Mouse (Mus musculus) gastrocnemius, postnatal 36 days (tissue): ENCODE results near the gene Hsp90ab1. TPM values are rescaled to one million over a fixed set of nuclear protein-coding genes. Genes with fewer than 3 reads are reported as not detected.

Experiments
- DNase-seq, 2 experiments: peaks; one replicate each; pipeline ENCODE4 v3.0.0; 2022
- intact Hi-C: fragments of 180-260 bp; cut with DNase I; formaldehyde crosslinking; loops from one replicate; pipeline ENCODE4 v1.15.1; 2025
- total RNA-seq, 2 experiments: library from RNA; stranded (reverse); gene quantifications; 2 replicates each; pipeline ENCODE4 v1.2.3; 2021

The Hsp90ab1 gene
- total RNA-seq, 2 experiments from 2014 or later, result 866 to 924 TPM

DNA sequence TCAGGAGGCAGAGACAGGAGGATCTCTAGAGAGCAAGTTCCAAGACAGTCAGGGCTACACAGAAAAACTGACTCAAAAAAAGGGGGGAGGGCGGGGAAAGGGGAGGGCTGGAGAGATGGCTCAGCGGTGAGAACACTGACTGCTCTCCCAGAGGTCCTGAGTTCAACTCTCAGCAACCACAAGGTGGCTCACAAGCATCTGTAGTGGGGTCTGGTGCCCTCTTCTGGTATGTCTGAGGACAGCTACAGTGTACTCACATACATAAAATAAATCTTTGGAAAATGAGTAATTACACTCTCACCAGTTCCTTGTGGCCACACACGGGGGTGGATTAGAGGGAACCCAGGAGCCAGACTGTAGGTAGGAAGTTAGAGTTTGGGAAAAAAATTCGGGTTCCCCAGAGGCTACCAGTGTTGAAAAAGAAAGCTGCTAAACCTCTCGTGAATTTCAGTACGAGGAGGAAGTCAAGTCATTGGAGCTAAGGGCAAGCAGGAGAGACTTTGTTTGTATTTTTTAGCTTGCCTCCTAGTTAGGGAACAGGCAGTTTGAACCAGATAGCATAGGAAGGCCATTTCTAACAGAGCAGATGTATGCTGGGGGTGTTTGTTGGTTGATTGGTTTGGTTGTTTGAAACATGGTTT lies 9.8 kb upstream of the Hsp90ab1 start:
- DNase-seq, result no peak
- intact Hi-C loops, result loop anchor here (2.0 to 5.0 kb wide), 2 partner anchors 60 to 134 kb away; no protein-coding TSS in a partner anchor

DNA sequence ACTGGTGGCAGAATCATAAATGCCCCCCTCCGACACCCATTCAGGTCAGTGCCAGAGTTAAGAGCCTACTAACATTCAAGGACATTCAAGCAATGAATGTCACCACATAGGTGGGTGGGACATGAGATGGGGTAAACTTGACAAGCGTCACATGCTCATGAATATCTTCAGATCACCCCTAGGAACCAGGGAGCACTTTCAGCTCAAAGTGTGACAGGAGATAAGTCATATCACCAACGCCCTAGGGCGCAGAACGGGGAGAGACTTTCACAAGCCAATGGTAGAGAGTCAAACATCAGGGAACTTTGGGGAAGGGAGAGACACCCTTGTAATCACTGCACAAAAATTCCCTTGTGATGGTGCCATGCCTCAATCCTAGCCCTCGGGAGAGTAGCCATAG lies 9.1 kb upstream of the Hsp90ab1 start:
- no peak for DNase-seq
- intact Hi-C loops, result loop anchor here (2.0 to 5.0 kb wide), 2 partner anchors 61 to 135 kb away; no protein-coding TSS in a partner anchor

DNA sequence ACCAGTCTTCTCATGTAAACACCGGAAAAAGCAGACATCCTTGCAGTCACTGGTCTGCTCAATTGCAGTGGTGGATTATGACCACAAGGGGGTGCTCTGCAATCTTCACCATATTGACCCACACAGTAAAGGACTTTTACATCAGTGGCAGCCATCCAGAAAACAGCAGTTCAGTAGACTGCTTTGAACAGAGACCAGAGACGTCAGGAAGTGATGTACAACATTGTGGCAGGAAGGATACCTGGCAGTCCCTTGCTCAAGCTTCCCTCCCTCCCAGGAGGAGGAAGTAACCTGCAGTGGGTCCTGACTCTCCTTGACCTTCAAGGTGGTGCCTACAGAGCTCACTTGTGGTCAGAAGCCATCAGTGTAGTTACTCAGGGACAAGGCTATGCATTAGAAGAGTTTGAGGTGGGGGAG lies 8.5 kb upstream of the Hsp90ab1 start:
- DNase-seq, result peak in 1 of 2 experiments; percentile 61
- intact Hi-C loops, result loop anchor here (5.0 kb wide), 1 partner anchor 136 kb away; no protein-coding TSS in a partner anchor

DNA sequence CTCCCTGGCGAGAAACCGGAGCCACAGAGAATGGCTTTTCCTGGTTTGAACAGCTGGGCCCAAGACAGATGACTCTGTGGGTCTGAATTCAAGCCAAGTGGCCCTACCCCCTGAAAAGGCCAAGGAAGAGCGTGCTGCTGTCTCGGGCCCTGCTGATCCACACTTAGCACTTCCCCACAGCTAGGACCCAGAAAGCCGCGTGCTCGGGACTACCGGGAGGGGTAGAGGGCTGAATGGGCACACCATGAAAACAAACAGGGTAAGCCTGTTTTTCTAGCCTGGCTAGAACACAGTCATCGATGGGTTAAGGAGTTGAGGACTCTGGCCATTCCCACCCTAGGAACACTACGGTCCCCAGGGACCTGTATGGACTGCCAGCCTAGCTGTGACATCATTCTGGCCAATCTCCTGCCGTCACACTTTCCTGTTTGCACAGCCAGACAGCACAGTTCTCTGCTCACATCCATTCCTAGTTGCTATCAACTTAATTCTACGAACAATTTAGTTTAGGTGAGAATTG lies 7.9 kb upstream of the Hsp90ab1 start:
- intact Hi-C loops, result loop anchor here (5.0 kb wide), 1 partner anchor 136 kb away; no protein-coding TSS in a partner anchor
- DNase-seq, result no peak

DNA sequence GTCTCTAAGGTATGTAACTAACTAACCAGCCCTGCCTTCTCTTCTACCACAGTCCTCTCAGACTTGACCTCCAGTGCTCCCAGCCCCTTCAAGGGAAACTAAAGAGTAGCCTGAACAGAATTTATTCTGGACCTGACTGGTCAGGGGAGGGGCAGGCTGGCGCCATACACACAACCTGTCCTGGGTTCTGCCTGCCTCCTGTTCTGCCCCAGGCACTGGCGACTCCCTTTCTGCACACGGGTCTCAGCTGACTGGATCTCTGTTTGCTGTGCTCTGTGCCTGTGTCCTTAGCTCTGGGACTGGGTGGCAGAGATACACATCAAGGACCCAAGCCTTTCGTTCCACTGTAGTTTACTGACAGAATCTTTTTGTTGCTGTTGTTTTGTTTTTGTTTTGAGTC lies 6.5 kb upstream of the Hsp90ab1 start:
- intact Hi-C loops, result no loop called here

DNA sequence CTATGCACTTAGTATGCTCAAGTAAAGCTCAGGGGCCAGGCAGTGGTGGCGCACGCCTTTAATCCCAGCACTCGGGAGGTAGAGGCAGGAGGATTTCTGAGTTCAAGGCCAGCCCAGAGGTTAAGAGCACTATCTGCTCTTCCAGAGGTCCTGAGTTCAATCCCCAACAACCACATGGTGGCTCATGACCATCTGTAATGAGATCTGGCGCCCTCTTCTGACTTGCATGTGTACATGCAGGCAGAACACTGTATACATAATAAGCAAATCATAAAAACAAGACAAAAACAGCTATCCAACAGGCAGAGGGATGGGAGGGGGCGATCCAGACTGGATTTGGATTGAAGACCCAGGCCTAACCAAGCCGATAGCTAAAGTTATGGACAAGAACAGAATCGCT lies 5.8 kb upstream of the Hsp90ab1 start:
- intact Hi-C loops, result no loop called here
- no peak for DNase-seq

More for the DNA sequence above, 6.5 kb upstream of the Hsp90ab1 start:
- DNase-seq, result no peak

DNA sequence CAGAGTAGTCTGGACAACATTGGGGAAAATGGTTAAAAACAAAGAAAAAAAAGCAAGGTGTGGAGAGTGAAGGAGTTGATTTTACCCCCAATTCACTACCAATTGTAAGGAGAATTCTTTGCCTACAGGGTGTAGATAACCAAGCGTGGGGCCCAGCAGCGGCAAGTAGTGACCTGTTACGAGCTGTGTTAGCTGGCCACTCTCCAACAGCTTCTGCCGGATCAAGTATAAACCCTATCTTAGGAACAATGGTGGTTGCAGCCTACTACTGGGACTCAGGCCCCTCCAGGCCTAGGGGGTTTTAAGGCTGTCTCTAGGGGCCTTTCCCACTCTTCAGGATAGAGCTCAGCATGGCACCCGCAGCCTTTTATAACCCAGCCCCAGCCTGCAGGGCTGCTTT lies 5.2 kb upstream of the Hsp90ab1 start:
- intact Hi-C loops, result no loop called here
- DNase-seq, result no peak

DNA sequence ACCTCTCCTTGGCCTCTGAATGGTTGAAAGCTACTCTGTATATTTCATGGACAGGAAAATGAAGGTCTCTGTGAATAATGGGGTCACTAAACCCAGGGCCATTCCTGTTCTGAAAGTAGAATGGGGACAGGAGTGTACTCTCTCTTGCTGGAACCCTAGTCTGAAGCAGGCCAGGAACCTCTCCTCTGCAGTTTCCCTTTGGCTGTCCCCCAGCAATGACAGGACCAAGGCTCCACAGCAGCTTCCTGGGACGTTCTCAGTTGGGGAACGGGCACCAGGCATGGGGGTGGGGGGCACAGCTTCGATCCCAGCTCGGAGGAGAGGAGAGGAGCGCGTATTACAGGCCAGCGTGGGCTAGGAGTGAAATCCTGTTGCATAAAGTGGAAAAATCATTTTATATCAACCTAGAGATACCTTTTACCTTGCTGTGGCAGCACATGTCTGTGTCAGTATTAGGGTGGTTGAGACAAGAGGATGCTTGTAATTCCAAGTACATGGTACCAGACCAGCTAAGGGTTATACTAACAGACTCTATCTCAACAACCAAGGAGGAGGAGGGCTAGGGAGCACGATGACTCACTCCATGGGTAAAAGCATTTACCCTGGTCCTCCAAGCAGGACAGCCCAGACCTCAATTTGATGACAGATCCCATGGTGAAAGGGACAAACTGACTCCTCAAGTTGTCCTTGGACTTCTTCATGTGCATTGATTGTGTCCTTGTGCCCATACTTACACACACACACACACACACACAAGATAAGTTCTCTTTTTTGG lies 2.2 kb upstream of the Hsp90ab1 start:
- no peak for DNase-seq
- intact Hi-C loops, result no loop called here

DNA sequence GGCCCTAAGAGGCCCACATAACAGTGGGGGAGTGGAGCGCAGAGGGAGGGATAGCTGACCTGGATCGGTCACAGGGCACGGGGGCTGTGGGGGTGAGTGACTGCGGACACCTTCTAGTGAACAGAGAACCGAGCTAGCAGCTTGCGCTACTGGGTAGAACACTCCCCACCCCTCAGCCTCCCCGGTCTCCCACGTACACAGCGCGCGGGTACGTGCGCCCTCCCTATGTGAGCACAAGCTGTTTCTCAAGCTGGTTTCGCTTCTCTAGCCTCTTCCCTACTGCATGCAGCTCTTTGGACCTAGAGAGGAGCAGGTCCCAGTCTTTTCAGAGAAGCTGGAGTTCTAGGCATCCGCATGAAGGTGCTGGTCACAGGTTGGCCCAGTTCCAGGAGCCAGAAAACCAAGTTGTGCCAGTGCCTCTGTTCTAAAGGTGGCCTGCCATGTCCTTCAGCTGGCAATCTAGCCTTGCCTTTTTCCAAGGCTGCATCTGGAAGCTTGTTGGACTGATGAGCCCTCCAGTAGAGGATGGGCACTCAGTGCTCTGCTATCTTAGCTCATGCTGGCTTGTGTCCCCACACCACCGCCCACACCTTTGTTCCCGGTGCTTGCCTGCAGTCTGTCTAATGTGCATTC lies 1.2 kb upstream of the Hsp90ab1 start:
- intact Hi-C loops, result no loop called here
- peak; percentile 47 to 70 for DNase-seq

DNA sequence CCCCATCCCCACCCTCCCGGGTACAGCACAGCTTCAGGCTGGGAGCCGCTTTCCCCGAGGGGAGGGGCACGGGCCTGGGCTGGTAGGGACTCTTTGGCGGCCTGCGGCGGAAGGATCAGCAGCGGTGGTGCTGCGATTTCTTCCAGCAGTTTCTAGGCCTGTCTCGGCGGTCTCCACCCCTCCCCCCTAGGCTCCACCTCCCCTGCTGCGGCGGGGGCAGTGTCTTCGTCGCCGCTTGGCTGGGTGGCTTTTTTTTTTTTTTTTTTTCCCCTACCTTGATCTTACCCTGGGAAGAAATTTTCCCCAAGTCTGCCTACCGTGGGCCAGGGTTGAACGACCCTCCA lies 681 bp upstream of the Hsp90ab1 start:
- peak; percentile 96 to 98 for DNase-seq
- intact Hi-C loops, result no loop called here

DNA sequence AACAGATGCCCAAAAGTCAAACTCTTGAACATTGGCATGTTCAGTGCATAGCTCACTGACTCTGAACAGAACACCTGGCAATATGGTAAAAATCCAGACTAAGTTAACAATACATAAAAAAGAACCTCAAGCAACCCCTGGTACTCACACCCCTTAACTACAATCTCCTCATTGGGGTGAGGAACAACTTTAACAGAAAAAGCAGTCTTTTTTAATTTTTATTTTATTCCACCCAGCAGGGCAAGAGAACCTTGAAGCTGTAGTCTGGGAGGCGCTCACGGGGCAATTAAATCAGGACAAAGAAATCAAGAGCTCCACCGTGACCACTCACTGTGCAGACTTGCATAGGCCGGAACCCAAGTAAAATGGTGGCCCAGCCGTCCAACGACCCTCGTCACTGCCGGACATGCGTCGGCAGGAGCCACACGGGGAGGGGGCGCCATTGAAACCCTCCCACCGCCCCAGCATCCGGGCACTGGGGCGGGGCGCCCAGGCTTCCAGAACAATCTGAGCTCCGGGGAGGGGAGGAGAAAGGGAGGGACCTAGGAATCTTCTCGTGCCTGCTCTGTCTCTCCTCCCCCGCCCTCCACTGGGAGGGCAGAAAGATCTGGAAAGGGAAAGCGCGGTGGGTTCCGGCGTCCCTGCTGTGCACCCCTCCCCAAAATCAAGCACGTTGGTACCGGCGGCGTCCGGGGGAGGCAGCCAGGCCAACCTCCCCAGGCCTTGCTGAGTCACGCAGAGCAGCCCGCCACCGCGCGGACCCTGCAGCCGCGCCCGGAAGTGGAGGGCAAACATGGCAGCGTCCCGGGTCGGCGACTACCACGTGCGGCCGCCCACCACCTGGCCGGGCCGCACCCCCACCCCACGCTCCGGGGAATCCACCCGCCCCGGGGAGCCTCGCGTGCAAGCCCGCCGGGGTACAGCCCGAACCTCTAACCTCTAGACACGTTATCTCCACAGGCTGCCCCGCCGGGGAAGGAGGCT lies 676 bp downstream of the Hsp90ab1 start:
- intact Hi-C loops, result no loop called here
- DNase-seq, result peak; percentile 62 to 69

DNA sequence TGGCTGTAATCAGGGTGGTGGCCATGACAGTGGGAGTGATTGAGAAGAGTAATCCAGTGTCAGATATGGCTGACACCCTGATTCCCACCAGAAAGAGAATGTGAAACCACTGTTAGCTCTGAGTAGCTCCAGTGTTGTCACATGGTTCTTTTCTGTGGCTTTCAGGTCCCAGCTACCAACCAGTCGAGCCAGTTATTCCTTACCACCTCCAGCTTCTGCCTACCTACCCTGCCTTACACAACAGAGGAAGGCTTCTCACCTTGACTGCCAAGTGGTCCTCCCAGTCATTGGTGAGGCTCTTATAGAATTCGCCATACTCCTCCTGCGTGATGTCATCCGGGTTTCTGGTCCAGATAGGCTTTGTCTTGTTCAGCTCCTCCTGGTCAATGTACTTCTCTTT lies 3.1 kb downstream of the Hsp90ab1 start:
- no peak for DNase-seq
- intact Hi-C loops, result no loop called here

DNA sequence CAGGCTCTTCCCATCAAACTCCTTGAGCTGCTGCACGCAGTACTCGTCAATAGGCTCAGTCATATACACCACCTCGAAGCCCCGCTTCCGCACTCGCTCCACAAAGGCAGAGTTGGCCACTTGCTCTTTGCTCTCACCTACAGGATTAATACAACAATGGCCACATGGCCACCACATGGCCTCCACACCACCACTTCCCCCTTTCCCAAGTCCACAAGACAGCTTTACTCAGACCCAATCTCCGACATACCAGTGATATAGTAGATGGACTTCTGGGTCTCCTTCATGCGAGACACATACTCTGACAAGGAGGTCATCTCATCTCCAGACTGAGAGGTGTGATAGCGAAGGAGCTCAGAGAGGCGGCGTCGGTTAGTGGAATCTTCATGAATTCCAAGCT lies 4.1 kb downstream of the Hsp90ab1 start:
- DNase-seq, result no peak
- intact Hi-C loops, result no loop called here

DNA sequence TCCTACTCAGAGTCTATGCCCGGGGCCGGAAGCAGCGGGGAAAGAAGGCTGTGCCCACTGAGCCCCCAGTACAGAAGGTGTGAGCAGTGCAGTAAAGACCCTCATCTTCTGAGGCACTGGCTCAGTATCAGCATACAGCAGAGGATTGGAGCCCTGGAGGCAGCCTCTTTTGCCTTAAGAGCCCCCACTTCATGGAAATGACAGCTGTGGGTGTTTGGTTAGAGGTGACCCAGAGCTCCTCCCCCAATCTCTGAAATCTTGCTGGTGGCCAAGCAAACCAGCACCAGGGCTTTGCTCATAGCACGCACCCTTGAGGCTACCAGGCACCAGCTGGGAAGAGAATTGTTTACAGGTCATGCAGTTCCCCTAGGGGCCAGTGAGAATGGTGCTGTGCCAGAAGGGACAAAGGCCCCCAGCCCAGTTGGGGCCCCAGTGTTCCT lies 5.9 kb downstream of the Hsp90ab1 start:
- intact Hi-C loops, result no loop called here
- DNase-seq, result no peak

DNA sequence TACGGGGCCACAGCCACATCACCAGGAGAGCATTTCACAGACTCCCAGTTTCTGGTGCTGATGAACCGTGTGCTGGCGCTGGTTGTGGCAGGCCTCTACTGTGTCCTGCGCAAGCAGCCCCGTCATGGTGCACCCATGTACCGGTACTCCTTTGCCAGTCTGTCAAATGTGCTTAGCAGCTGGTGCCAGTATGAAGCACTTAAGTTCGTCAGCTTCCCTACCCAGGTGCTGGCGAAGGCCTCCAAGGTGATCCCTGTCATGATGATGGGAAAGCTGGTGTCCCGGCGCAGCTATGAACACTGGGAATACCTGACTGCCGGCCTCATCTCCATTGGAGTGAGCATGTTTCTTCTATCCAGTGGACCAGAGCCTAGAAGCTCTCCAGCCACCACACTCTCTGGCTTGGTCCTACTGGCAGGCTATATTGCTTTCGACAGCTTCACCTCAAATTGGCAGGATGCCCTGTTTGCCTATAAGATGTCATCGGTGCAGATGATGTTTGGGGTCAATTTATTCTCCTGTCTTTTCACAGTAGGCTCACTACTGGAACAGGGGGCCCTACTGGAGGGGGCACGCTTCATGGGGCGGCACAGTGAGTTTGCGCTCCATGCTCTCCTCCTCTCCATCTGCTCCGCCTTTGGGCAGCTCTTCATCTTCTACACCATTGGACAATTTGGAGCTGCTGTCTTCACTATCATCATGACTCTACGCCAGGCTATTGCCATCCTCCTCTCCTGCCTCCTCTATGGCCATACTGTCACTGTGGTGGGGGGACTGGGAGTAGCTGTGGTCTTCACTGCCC lies 6.5 kb downstream of the Hsp90ab1 start:
- intact Hi-C loops, result no loop called here
- no peak for DNase-seq

DNA sequence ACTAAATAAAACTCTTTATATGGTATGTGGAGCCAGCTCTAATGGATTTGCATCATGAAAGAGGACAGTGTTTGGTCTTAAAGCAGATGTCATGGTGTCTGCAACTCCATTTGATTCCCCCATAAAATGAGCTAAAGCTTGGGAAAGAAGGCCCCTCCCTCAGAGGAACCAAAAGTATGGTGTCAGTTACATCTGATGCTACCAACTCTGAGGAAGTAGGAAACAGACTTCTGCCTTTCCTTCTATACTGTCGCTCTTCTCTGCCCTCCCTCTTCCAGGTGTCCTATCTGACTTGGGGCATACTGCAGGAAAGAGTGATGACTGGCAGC lies 7.1 kb downstream of the Hsp90ab1 start:
- no peak for DNase-seq
- intact Hi-C loops, result no loop called here

DNA sequence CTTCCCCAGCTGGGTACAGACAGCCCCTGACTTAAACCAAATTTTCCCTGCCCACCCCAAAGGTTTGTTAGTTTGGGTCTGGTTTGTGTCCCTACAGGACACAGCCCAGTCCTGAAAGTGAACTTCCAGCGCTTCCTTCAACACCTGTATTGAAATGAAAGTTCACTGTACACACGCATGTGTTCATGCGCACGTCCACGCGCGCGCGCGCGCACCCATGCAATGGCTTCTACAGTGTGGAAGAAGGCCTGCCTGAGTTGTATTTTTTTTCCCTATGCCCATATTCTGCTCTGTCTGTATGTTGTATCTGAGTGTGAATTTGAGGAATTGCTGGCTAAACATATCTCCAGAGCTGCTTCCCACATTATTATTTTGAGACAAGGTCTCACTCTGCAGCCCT lies 8.0 kb downstream of the Hsp90ab1 start:
- DNase-seq, result no peak
- intact Hi-C loops, result no loop called here

DNA sequence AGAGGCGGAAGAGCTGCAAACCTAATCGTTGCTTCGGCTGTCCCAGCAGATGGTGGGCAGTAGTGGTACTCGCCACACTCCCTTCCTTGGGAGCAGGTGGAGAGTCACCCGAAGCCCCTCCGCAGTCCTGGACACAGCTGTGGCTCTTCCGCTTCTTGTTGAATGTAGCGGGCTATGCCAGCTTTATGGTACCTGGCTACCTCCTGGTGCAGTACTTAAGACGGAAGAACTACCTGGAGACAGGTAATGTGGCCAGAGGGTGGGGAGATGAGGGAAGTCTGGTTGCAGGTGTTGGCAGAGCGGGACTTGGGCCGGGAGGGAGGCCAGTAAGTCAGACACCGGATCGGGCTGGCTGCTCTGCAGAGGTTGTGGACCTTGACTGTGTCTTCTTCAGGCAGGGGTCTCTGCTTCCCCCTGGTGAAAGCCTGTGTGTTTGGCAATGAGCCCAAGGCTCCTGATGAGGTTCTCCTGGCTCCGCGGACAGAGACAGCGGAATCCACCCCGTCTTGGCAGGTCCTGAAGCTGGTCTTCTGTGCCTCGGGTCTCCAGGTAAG lies 8.5 kb downstream of the Hsp90ab1 start:
- no peak for DNase-seq
- intact Hi-C loops, result no loop called here
